ENCODE assay signal across 9 mouse cellular contexts in genomic region chr13:119351346-119351745, GRCm38 (mm10).
DNase-seq lines count a peak whose midpoint lies in the region; ATAC-seq and TF ChIP-seq lines count a peak whose summit lies in the region.
"Had no signal": no experiment of that assay in that cellular context is flagged by ENCODE, and none has a peak within 500 bp of the region (broad histone marks: within the 10 kb centered on the region; RNA-seq: fewer than 3 reads in every experiment).

No protein-coding gene starts in this region.

- no peak overlapping the region for H3K27ac ChIP-seq in heart, embryonic 11.5 days (ENCODE audit: low read depth, low read length)
- H3K27ac ChIP-seq in forebrain, postnatal 0 days (ENCODE audit: low read depth, low read length) = no peak overlapping the region
- no peak overlapping the region for H3K27ac ChIP-seq in limb, embryonic 13.5 days
- H3K27ac ChIP-seq in cerebellum, adult 2 months (ENCODE audit: insufficient read depth, low read length) = no peak overlapping the region
- H3K27ac ChIP-seq: limb, embryonic 15.5 days had no signal

- no peak for TF ChIP-seq CTCF in forebrain, postnatal 0 days (IDR thresholded peaks at IDR 0.05; ENCODE audit: low read depth)
- TF ChIP-seq CTCF in cerebellum, adult 2 months (IDR thresholded peaks at IDR 0.05; ENCODE audit: borderline replicate concordance, insufficient read depth, low read depth, low read length) = no peak

- TF ChIP-seq POLR2A in cerebellum, adult 2 months (IDR thresholded peaks at IDR 0.05; ENCODE audit: borderline replicate concordance, insufficient read depth, low read length) = no peak

- DNase-seq in heart, postnatal 10 days = peak; percentile 37 to 48
- DNase-seq in NIH3T3 (ENCODE audit: low read depth) = peak; percentile 4
- peak; percentile 32 for DNase-seq in forebrain, postnatal 0 days
- no peak for DNase-seq in gastrocnemius, postnatal 25 days
- DNase-seq in spleen, postnatal 4 days (ENCODE audit: low spot score in 2 of 2) = no peak
- no peak for DNase-seq in cerebellum, adult 2 months

- 77% methylated on average over 13 of the region's 13 CpGs for WGBS in heart, embryonic 11.5 days (ENCODE audit: insufficient replicate concordance)
- 41% methylated on average over 13 of the region's 13 CpGs for WGBS in forebrain, postnatal 0 days
- 31% methylated on average over 13 of the region's 13 CpGs for WGBS in limb, embryonic 13.5 days
- WGBS in cerebellum, adult 2 months = 12% methylated on average over 13 of the region's 13 CpGs

- H3K9ac ChIP-seq in heart, embryonic 11.5 days (ENCODE audit: low read depth, low read length) = no peak overlapping the region
- H3K9ac ChIP-seq in forebrain, postnatal 0 days = no peak overlapping the region
- no peak overlapping the region for H3K9ac ChIP-seq in limb, embryonic 13.5 days
- H3K9ac ChIP-seq: limb, embryonic 15.5 days had no signal

- no peaks in the 10 kb centered on the region for H3K9me3 ChIP-seq in heart, embryonic 11.5 days (replicated peaks; ENCODE audit: control insufficient read depth, low read length)
- no peaks in the 10 kb centered on the region for H3K9me3 ChIP-seq in forebrain, postnatal 0 days (ENCODE audit: low read length)
- H3K9me3 ChIP-seq in limb, embryonic 13.5 days = no peaks in the 10 kb centered on the region
- H3K9me3 ChIP-seq: limb, embryonic 15.5 days had no signal

- no peak for ATAC-seq in heart, embryonic 11.5 days (replicated peaks; ENCODE audit: insufficient number of reproducible peaks, low FRiP score, low TSS enrichment)
- ATAC-seq in forebrain, postnatal 0 days = peak; percentile 67
- peak; percentile 83 for ATAC-seq in limb, embryonic 13.5 days (ENCODE audit: low FRiP score, low read depth)

- no peaks in the 10 kb centered on the region for H3K4me1 ChIP-seq in heart, embryonic 11.5 days (ENCODE audit: control insufficient read depth, insufficient read depth, low read length)
- H3K4me1 ChIP-seq in forebrain, postnatal 0 days (ENCODE audit: insufficient read depth) = no peaks in the 10 kb centered on the region
- H3K4me1 ChIP-seq in limb, embryonic 13.5 days = peaks cover 6% of the 10 kb centered on the region; the same call in 1 of the 2 replicates
- H3K4me1 ChIP-seq in cerebellum, adult 2 months (ENCODE audit: control insufficient read depth, insufficient read depth, low read length) = no peaks in the 10 kb centered on the region
- H3K4me1 ChIP-seq: limb, embryonic 15.5 days had no signal

- peaks cover 24% of the 10 kb centered on the region for H3K36me3 ChIP-seq in heart, embryonic 11.5 days (ENCODE audit: control insufficient read depth, insufficient read depth, low read length)
- peaks cover 25% of the 10 kb centered on the region for H3K36me3 ChIP-seq in forebrain, postnatal 0 days (ENCODE audit: insufficient read depth)
- peaks cover 54% of the 10 kb centered on the region for H3K36me3 ChIP-seq in limb, embryonic 13.5 days

- H3K4me3 ChIP-seq in heart, embryonic 11.5 days (ENCODE audit: low read depth, low read length) = no peak overlapping the region
- H3K4me3 ChIP-seq in forebrain, postnatal 0 days (ENCODE audit: low read depth, low read length) = no peak overlapping the region
- no peak overlapping the region for H3K4me3 ChIP-seq in limb, embryonic 13.5 days
- no peak overlapping the region for H3K4me3 ChIP-seq in cerebellum, adult 2 months (replicated peaks; ENCODE audit: insufficient read depth, low read depth, low read length)
- H3K4me3 ChIP-seq: limb, embryonic 15.5 days had no signal

- H3K27me3 ChIP-seq in heart, embryonic 11.5 days (ENCODE audit: control insufficient read depth, insufficient read depth, low read length) = no peaks in the 10 kb centered on the region
- H3K27me3 ChIP-seq in forebrain, postnatal 0 days (ENCODE audit: insufficient read depth, low read length) = no peaks in the 10 kb centered on the region
- H3K27me3 ChIP-seq in limb, embryonic 13.5 days = no peaks in the 10 kb centered on the region
- H3K27me3 ChIP-seq in cerebellum, adult 2 months (ENCODE audit: control insufficient read depth, insufficient read depth, low read length) = no peaks in the 10 kb centered on the region
- H3K27me3 ChIP-seq: limb, embryonic 15.5 days had no signal

- intact Hi-C loops in heart, postnatal 10 days (cut with DNase I) = no loop called here

- H3K4me2 ChIP-seq in heart, embryonic 11.5 days = no peak overlapping the region
- no peak overlapping the region for H3K4me2 ChIP-seq in forebrain, postnatal 0 days (ENCODE audit: low read depth)
- no peak overlapping the region for H3K4me2 ChIP-seq in limb, embryonic 13.5 days (replicated peaks)
- H3K4me2 ChIP-seq: limb, embryonic 15.5 days had no signal

Comparison
In these comparisons a context has a peak if more than half of its experiments do, and no peak if none do; other contexts are left out.
1. DNase-seq: peak in heart, postnatal 10 days (2 of 2), NIH3T3 (single experiment) and forebrain, postnatal 0 days (single experiment); none in gastrocnemius, postnatal 25 days (single experiment), spleen, postnatal 4 days (0 of 2) and cerebellum, adult 2 months (0 of 2).